Mouse (Mus musculus) testis, adult 2 months (tissue): ENCODE data around the gene Snorc.

Experiments
- CTCF ChIP-seq: fragments of 200-500 bp; IDR thresholded peaks from 2 replicates; pipeline ENCODE4 v1.5.1; 2012; ENCODE audit warnings: low read depth, mild to moderate bottlenecking, inconsistent platforms, low read length, moderate library complexity; ENCODE audit not compliant: control insufficient read depth, insufficient read depth, insufficient replicate concordance
- POLR2A ChIP-seq: fragments of 200-500 bp; IDR thresholded peaks from 2 replicates; pipeline ENCODE4 v1.6.1; 2012; ENCODE audit warnings: low read depth, mild to moderate bottlenecking, inconsistent platforms, low read length, moderate library complexity; ENCODE audit not compliant: control insufficient read depth

DNA sequence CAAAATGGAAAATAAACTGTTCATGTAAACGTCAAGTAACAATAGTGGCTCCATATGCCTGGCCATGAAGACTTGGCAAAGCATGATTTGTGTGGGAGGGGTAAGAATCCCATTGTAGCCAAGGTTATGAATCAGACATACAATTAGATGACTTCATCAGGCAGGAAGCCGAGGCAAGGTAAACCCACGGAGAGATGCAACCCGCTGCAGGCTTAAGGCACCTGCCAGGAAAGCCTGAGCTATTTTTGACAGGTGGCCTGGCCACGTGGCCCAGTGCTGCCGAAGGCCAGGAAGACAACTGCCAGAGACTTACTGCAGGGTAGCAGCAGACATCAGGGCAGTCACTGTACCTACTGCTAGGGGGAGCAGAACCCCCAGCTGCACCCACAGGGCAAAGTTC lies 16.3 kb downstream of the Snorc start:
- TF ChIP-seq CTCF (no peak), POLR2A (no peak)
